Mouse (Mus musculus) layer of hippocampus, postnatal 25 days (tissue): Measurements from ENCODE around the gene Sfxn5. TPM values are rescaled to one million over a fixed set of nuclear protein-coding genes. Genes with fewer than 3 reads are reported as not detected.
A peak's percentile ranks its signal among the peaks of the same experiment; 100 is the strongest.

ENCODE experiments used
- DNase-seq, 2 experiments: peaks; one replicate each; pipeline ENCODE4 v3.0.0; 2022; ENCODE audit warnings: mixed read lengths in 2 of 2, low spot score in 1 of 2; ENCODE audit errors: extremely low spot score in 1 of 2
- total RNA-seq, 2 experiments: library from RNA; stranded (reverse); gene quantifications; 2 replicates each; pipeline ENCODE4 v1.2.3; 2021

Gene Sfxn5
- total RNA-seq, 2 experiments from 2014 or later, result 168 to 177 TPM

- DNase-seq, result no peak
Measured at GRCm38 (mm10) chr6:85293255-85294003, 39.8 kb downstream of the Sfxn5 start.

- DNase-seq, result no peak
Measured at GRCm38 (mm10) chr6:85290869-85291824, 42.1 kb downstream of the Sfxn5 start.

- DNase-seq, result no peak
Measured at GRCm38 (mm10) chr6:85288193-85288857, 44.9 kb downstream of the Sfxn5 start.

- no peak for DNase-seq
Measured at GRCm38 (mm10) chr6:85286283-85287047, 46.8 kb downstream of the Sfxn5 start.

- DNase-seq, result no peak
Measured at GRCm38 (mm10) chr6:85280871-85281270, 52.4 kb downstream of the Sfxn5 start.

- DNase-seq, result no peak
Measured at GRCm38 (mm10) chr6:85276571-85276970, 56.7 kb downstream of the Sfxn5 start.

- no peak for DNase-seq
Measured at GRCm38 (mm10) chr6:85272436-85272835, 60.8 kb downstream of the Sfxn5 start.

GRCm38 (mm10) chr6:85266060-85266459 is 67.2 kb downstream of the Sfxn5 start:
- DNase-seq, result no peak

- DNase-seq, result no peak
Measured at GRCm38 (mm10) chr6:85264982-85265518, 68.2 kb downstream of the Sfxn5 start.

GRCm38 (mm10) chr6:85262865-85263515 is 70.2 kb downstream of the Sfxn5 start:
- DNase-seq, result peak in 1 of 2 experiments; percentile 55

GRCm38 (mm10) chr6:85259094-85259630 is 74.1 kb downstream of the Sfxn5 start:
- no peak for DNase-seq

GRCm38 (mm10) chr6:85255578-85255977 is 77.6 kb downstream of the Sfxn5 start:
- DNase-seq, result no peak

- no peak for DNase-seq
Measured at GRCm38 (mm10) chr6:85253994-85254541, 79.2 kb downstream of the Sfxn5 start.

GRCm38 (mm10) chr6:85253275-85253674 is 79.9 kb downstream of the Sfxn5 start:
- no peak for DNase-seq

- no peak for DNase-seq
Measured at GRCm38 (mm10) chr6:85252251-85253058, 80.8 kb downstream of the Sfxn5 start.

GRCm38 (mm10) chr6:85250811-85251241 is 82.4 kb downstream of the Sfxn5 start:
- no peak for DNase-seq

GRCm38 (mm10) chr6:85249821-85250220 is 83.4 kb downstream of the Sfxn5 start:
- DNase-seq, result no peak

GRCm38 (mm10) chr6:85239044-85239489 is 94.2 kb downstream of the Sfxn5 start:
- DNase-seq, result peak; percentile 59 to 70
